Mouse (Mus musculus): Measurements from ENCODE around the gene Isoc2b. TPM values are rescaled to one million over a fixed set of nuclear protein-coding genes. Genes with fewer than 3 reads are reported as not detected.

The Isoc2b gene
- polyA plus RNA-seq (2012; ENCODE audit: insufficient read depth, insufficient read length, missing spikeins), result 19.1 and 36.2 TPM in 2 replicates

DNA sequence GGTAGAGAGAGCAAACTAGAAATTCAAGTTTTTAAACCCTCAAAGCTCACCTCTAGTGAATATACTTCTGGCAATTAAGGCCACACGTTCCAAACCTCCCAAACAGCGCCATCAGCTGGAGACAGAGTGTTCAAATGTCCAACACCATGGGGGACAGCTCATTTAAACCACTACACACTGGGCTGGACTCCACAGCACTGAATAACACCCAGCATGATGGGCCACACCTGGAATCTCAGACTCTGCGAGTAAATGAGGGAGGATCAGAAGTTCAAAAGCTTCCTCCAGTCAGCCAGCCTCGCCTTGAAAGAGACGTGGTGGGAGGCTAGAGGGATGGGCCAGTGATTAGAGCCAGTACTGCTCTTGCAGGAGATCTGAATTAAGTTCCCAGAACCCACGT, at the start of gene Isoc2b:
TSS of gene Isoc2b (minus strand) at position 126 of the 400 bp plus-strand sequence.
- H3K4me3 ChIP-seq (ENCODE audit: insufficient read depth, low read depth, low read length), result no peak within 1 kb of the TSS
- H3K27ac ChIP-seq (replicated peaks; ENCODE audit: low read depth, low read length), result no peak within 1 kb of the TSS
- H3K4me1 ChIP-seq (ENCODE audit: control insufficient read depth, insufficient read depth, insufficient read length, low read length), result no peaks in the 10 kb centered on the region

DNA sequence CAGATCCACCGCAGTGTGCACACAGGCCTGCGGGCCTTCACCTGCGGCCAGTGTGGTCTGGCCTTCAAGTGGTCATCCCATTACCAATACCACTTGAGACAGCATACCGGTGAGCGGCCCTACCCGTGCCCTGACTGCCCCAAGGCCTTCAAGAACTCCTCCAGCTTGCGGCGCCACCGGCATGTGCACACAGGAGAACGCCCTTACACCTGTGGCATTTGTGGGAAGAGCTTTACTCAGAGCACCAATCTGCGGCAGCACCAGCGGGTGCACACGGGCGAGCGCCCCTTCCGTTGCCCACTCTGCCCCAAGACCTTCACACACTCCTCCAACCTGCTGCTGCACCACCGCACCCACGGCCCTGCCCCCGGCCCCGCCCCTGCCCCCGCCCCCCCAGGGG, 49.0 kb upstream of the Isoc2b start:
- Histone ChIP-seq H3K27ac (replicated peaks; ENCODE audit: low read depth, low read length) (no peak overlapping the region), H3K4me1 (ENCODE audit: control insufficient read depth, insufficient read depth, insufficient read length, low read length) (peaks cover 19% of the 10 kb centered on the region), H3K4me3 (ENCODE audit: insufficient read depth, low read depth, low read length) (no peak overlapping the region)

DNA sequence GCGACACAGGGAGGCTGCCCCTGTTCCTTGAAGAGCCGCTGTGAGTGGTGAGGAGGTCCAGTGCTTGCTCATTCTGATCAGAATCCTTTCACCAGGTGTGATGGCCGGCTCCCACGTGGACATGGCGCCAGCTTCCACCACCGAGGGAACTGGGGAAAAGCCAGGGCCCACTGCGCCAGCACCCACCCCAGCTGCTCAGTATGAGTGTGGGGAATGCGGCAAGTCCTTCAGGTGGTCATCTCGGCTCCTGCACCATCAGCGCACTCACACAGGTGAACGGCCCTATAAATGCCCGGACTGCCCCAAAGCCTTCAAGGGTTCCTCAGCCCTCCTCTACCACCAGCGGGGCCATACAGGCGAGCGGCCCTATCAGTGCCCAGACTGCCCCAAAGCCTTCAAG, 48.6 kb upstream of the Isoc2b start:
- Histone ChIP-seq H3K4me3 (ENCODE audit: insufficient read depth, low read depth, low read length) (no peak overlapping the region), H3K4me1 (ENCODE audit: control insufficient read depth, insufficient read depth, insufficient read length, low read length) (peaks cover 16% of the 10 kb centered on the region), H3K27ac (replicated peaks; ENCODE audit: low read depth, low read length) (no peak overlapping the region)

DNA sequence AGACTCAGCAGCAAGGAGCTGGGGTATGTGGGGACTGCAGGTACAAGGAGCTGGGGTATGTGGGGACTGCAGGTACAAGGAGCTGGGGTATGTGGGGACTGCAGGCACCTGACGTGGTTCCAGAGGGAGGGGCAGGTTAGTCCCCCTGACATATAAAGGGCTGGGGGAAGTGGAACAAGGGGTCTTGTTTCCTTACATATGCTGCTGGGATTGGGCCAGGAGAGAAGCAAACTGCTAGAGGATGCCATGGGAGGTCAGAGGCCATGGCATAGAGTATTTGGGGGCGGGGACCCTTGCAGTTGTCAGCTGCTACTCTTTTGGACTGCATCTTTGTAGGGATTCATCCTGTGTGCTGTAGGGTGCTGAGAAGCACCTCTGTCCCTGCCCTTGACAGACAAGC, 47.4 kb upstream of the Isoc2b start:
- Histone ChIP-seq H3K4me1 (ENCODE audit: control insufficient read depth, insufficient read depth, insufficient read length, low read length) (peaks cover 13% of the 10 kb centered on the region), H3K4me3 (ENCODE audit: insufficient read depth, low read depth, low read length) (no peak overlapping the region), H3K27ac (replicated peaks; ENCODE audit: low read depth, low read length) (no peak overlapping the region)

DNA sequence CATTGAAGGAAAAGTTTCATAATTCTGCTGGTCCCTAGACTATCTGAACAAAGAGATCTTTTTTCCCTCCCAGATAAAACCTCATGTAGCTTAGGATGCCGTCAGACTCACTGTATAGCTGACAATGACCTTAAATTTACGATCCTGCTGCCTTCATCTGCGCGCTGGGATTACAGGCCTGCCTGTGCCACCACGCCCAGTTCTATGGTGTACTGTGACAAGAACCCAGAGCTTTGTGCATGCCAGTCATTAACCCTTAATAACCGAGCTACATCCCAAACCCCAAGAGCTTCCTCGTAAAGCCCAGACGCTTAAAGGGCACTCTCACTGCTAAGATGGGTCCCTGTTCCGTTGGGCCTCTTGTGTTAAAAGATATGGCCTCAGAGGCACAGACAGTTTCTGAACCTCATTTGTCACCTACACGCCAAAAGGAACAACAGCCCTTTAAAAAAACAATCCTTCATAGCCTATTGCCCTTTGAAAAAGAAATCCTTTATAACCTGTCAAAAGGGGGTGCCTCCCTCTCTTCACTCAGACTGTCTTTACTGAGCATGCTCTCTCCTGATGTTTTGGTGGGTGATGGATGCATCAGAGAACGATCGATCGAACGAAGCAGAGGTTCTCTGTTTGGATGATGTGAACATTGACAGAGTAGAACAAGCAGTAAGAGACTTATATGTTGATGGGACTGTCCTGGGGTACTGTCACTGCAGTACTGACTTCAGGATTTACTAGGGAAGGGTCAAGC, 45.8 kb upstream of the Isoc2b start:
- H3K27ac ChIP-seq (replicated peaks; ENCODE audit: low read depth, low read length), result peak overlapping the region; percentile 40

DNA sequence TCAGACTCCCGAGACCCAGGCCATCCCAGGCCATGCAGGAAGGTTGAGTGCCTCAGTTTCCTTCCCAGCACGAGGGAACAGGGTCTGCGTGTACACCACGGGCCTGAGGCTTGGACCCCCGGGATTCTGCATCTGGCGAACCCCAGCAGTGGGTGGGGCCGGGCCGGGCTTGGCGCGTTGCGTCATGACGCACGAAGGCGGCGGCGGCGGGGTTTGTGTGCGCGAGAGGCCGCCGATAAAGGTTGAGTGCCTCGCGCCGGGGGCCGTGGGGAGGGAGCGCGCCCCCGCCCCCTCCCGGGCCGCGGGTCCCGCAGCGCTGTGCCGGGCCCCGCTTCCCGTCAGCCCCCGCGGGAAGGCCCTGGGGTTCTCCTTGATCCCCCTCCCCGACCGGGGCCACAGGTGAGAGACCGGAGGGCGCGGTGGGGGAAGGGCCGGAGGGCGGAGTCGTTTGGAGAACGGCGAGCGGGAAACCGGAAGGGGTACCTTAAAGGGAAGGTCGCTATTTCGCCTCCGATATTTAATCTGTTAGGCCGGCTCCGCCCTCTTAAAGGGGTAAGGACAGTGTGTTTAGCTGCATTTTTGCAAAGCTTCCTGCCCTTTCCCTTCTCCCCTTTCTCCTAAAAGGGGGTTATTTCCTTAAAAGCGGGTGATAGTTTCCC, 45.1 kb upstream of the Isoc2b start, which contains the start of gene Zfp628:
TSS of gene Zfp628 (plus strand) at position 211 of the 659 bp plus-strand sequence.
- peak within 1 kb of the TSS; percentile 86 for H3K27ac ChIP-seq (replicated peaks; ENCODE audit: low read depth, low read length)
- H3K4me1 ChIP-seq (ENCODE audit: control insufficient read depth, insufficient read depth, insufficient read length, low read length), result peaks cover 10% of the 10 kb centered on the region; the same call in 1 of the 2 replicates
- H3K4me3 ChIP-seq (ENCODE audit: insufficient read depth, low read depth, low read length), result peak within 1 kb of the TSS; percentile 80

More for the DNA sequence above, 45.8 kb upstream of the Isoc2b start:
- peak overlapping the region; percentile 80 for H3K4me3 ChIP-seq (ENCODE audit: insufficient read depth, low read depth, low read length)
- H3K4me1 ChIP-seq (ENCODE audit: control insufficient read depth, insufficient read depth, insufficient read length, low read length), result peaks cover 10% of the 10 kb centered on the region; the same call in 1 of the 2 replicates

DNA sequence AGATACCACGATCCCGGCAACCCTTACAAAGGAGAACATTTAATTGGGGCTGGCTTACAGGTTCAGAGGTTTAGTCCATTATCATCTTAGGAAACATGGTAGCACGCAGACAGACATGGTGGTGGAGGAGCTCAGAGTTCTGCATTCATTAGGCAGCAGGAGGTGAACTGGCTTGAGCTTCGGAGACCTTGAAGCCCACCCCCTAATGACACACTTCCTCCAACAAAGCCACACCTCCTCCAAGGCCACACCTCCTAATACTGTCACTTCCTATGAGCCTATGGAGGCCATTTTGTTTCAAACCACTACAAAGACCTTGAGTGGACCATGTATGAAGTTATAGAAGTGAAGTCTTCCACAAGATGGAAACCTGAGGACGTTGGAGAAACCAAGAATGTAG, 42.2 kb upstream of the Isoc2b start:
- H3K27ac ChIP-seq (replicated peaks; ENCODE audit: low read depth, low read length), result no peak overlapping the region
- H3K4me3 ChIP-seq (ENCODE audit: insufficient read depth, low read depth, low read length), result no peak overlapping the region

DNA sequence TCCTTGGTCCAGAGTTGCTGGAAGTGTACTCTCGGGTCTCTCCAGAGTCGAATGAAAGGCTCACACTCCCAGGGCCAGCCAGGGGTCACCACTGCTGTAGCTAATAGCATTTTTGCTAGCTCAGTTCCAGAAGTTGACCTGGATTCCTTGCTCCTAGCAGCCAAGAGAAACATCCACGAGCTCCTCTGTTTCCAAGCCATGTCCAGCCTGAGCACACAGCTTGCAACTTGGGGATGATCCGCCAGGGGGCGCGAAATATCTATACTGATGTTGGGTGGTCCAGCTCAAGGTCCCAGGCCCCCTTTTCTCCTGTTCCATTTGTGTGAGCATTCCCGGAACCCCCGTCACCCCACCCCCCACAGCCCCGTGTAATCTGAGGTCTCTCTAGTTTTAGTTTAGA, 41.5 kb upstream of the Isoc2b start:
- peaks cover 10% of the 10 kb centered on the region; the same call in 1 of the 2 replicates for H3K4me1 ChIP-seq (ENCODE audit: control insufficient read depth, insufficient read depth, insufficient read length, low read length)
- no peak overlapping the region for H3K4me3 ChIP-seq (ENCODE audit: insufficient read depth, low read depth, low read length)
- H3K27ac ChIP-seq (replicated peaks; ENCODE audit: low read depth, low read length), result no peak overlapping the region

More for the DNA sequence above, 42.2 kb upstream of the Isoc2b start:
- H3K4me1 ChIP-seq (ENCODE audit: control insufficient read depth, insufficient read depth, insufficient read length, low read length), result peaks cover 10% of the 10 kb centered on the region; the same call in 1 of the 2 replicates

DNA sequence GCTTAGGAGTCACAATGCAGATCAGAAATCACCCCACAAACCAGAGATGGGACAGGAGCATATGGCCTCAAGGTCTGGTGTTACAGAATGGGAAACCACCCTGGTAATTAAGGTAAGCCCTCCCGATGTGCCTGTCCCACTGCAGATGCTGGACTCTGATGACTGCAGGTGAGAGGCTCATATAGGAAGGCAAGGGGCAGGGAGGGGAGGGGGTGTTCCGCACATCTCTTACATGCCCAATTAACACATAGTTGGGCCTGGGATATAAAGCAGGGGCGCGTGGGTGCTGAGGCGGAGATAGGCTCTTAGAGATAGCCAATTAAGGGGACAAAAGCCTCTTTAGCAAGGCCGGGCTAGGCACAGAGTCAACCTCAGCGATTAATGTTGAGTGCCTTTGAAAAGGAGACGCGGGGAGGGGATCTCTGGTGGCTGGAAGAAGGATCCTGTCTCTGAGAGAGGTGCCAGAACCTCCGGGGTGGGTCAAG, 36.5 kb upstream of the Isoc2b start, which contains the start of gene Gm36210:
TSS of gene Gm36210 (minus strand) at position 51 of the 485 bp plus-strand sequence.
- Histone ChIP-seq H3K27ac (replicated peaks; ENCODE audit: low read depth, low read length) (no peak within 1 kb of the TSS), H3K4me1 (ENCODE audit: control insufficient read depth, insufficient read depth, insufficient read length, low read length) (no peaks in the 10 kb centered on the region), H3K4me3 (ENCODE audit: insufficient read depth, low read depth, low read length) (no peak within 1 kb of the TSS)

DNA sequence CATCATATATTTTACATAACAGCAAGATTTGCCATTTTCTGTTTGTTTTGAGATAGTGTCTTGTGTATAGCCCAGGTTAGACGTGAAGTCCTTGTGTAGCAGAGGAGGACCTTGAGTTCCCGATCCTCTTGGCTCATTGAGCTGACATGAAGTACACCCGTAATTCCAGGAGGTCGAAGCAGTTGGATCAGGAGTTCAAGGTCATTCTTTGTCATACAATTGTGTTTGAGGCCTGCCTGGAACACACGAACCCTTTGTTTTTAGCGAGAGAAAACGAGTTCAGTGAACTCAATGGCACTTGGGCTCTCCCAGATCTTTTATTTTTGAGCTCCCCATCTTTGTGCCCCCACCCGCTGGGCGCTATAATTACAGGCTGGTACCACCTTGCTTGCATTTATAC, 32.3 kb upstream of the Isoc2b start:
- no peak overlapping the region for H3K27ac ChIP-seq (replicated peaks; ENCODE audit: low read depth, low read length)
- H3K4me1 ChIP-seq (ENCODE audit: control insufficient read depth, insufficient read depth, insufficient read length, low read length), result no peaks in the 10 kb centered on the region; the same call in 1 of the 2 replicates
- no peak overlapping the region for H3K4me3 ChIP-seq (ENCODE audit: insufficient read depth, low read depth, low read length)

DNA sequence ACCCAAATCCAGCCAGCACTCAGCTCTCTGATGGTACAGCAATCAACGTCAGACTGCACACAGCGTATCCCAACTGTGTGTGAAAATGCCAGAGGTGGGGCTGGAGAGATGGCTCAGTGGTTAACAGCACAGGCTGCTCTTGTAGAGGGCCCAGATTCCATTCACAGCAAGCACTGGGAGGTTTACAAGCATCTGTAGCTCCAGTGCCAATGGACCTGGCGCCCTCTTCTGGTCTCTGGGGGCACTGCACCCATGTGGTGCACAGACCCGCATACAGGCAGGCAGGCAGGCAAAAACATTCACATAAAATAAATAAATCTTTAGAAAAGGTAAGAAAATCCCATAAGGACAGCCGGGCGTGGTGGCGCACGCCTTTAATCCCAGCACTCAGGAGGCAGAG, 31.1 kb upstream of the Isoc2b start:
- no peaks in the 10 kb centered on the region; the same call in 1 of the 2 replicates for H3K4me1 ChIP-seq (ENCODE audit: control insufficient read depth, insufficient read depth, insufficient read length, low read length)
- no peak overlapping the region for H3K27ac ChIP-seq (replicated peaks; ENCODE audit: low read depth, low read length)
- no peak overlapping the region for H3K4me3 ChIP-seq (ENCODE audit: insufficient read depth, low read depth, low read length)

DNA sequence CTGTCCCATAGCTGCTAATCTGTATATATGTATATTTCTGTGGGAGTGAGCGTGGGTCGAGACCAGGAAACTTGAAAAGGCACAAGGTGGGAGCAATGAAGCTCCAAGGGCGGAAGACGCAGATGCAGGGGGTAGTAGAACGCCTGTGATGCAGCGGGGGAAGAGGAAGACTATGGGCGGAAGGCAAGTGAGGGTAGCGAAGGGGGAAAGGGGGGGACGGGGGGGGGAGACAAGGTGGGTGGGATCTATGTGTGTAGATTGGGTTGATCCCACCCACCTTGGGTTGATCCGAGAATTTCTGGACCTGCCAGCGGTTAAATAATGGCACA, 30.4 kb upstream of the Isoc2b start:
- Histone ChIP-seq H3K4me3 (ENCODE audit: insufficient read depth, low read depth, low read length) (0 out of 2 replicates have a peak overlapping the region, but pooled peaks have one; percentile 14), H3K4me1 (ENCODE audit: control insufficient read depth, insufficient read depth, insufficient read length, low read length) (no peaks in the 10 kb centered on the region; the same call in 1 of the 2 replicates), H3K27ac (replicated peaks; ENCODE audit: low read depth, low read length) (no peak overlapping the region)

DNA sequence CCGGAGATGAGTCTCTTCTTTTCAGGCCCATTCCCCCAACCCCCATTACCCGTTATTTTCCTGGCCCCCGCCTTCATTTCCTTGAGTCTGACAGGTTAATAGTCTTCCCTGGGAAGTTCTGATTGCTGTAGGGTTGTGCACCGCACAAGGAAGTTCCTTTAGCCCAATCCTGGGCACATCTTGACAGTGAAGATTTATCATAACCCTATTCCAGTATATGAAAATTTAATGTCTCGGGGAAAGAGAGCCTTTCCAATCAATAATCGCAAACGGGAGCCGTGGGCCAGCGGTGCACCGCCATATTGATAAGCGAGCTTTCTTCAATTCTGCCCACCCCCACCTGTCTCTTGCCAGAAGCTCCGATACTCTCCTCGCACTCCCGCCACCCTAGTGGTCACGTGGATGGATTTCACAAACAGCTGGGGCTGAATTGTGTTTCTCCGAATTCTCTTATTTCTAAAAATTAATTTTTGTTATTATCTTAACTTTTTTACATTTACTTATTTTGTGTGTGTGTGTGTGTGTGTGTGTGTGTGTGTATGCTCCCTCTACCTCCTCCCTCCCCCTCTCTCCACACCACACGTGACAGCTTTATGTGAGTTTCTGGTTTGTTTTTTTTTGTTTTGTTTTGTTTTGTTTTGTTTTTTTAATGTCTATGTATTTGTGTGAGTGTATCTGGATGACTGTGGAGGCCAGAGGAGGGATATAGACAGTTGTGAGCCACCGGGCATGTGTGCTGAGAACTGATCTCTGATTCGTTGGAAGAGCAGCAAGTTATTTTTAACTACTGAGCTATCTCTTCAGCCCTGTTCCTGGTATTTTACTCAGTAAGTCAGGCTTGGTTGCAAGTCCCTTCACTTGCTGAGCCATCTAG, 29.8 kb upstream of the Isoc2b start:
- no peaks in the 10 kb centered on the region; the same call in 1 of the 2 replicates for H3K4me1 ChIP-seq (ENCODE audit: control insufficient read depth, insufficient read depth, insufficient read length, low read length)
- peak overlapping the region; percentile 32 for H3K4me3 ChIP-seq (ENCODE audit: insufficient read depth, low read depth, low read length)
- no peak overlapping the region for H3K27ac ChIP-seq (replicated peaks; ENCODE audit: low read depth, low read length)

DNA sequence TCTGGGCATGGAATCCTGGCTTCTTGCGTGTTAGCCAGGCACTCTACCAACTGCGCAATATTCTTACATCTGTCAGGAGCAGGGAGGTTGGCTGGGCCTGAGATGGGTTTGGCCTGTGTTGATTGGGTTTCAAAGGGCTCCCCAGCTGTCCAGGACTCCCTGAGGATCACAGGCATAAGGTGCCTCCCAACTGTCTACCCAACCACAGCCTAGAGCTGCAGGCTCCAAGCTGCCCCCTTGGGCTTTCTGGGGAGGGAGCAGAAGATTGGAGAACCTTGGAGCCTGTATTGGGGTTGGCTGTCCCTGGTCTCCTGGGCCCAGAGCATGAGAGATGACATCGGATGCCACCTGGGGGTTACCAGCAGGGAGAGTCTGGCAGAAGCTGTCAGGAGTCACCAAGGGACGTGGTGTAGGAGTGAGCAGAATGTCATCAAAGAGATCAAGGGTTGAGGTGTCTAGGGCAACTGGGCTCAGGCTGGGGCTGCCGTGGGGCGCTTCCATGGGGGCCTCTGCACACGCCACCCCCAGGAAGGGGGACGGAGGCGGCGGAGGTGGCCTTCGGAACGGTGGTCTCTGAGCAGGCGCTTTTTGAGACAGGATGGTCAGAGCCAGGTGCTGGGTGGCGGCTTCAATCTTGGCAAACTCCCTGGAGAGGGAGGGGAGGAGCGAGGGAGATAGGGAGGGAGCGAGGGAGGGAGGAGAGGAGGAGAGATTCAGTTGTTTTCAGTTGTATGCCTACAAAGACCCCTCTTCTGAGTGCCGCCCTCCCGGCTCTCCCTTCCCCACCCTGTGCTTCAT, 29.0 kb upstream of the Isoc2b start:
- H3K4me1 ChIP-seq (ENCODE audit: control insufficient read depth, insufficient read depth, insufficient read length, low read length), result no peaks in the 10 kb centered on the region; the same call in 1 of the 2 replicates
- H3K27ac ChIP-seq (replicated peaks; ENCODE audit: low read depth, low read length), result no peak overlapping the region
- peak overlapping the region; percentile 32 for H3K4me3 ChIP-seq (ENCODE audit: insufficient read depth, low read depth, low read length)

Data from brown adipose tissue, adult 24 weeks (tissue).